Mouse (Mus musculus): ENCODE data around the gene Gse1.

- no peak; the same call in 1 of the 2 replicates for TF ChIP-seq GATA1 (IDR thresholded peaks at IDR 0.05; ENCODE audit: low read length)
- no peak for TF ChIP-seq TAL1 (IDR thresholded peaks at IDR 0.05; ENCODE audit: low read length)
Observed at GRCm38 (mm10) chr8:120376847-120377802, 148.9 kb downstream of the Gse1 start.
